Mouse (Mus musculus) megakaryocyte, adult 5-6 weeks (primary cell): ENCODE results near the gene Rhbdf2. TPM values are rescaled to one million over a fixed set of nuclear protein-coding genes. Genes with fewer than 3 reads are reported as not detected.
"Not testable (repeated sequence)": the region's sequence is repeated elsewhere in the genome, so short reads cannot be mapped to it uniquely, and the experiment has no call there.

Experiments used
- ATAC-seq: 2 replicates; pipeline ENCODE4 v1.8.0; 2016; ENCODE audit warnings: mild to moderate bottlenecking, inconsistent platforms; ENCODE audit not compliant: poor library complexity, severe bottlenecking
- total RNA-seq, 2 experiments: library from RNA; stranded (forward) in 1 of 2; stranded (reverse) in 1 of 2; fragments of 153-499, 151-499 nt in 1 of 2; fragments of 221-1000, 200-1000 nt in 1 of 2; gene quantifications; 2 replicates each; pipeline versions ENCODE4 v1.2.3 to v1.2.4; 2015 to 2017

Rhbdf2 gene
- total RNA-seq (2015), result 20.9 and 21.8 TPM in 2 replicates
- total RNA-seq (2017), result 16.2 TPM in 2 replicates

GRCm38 (mm10) chr11:116626299-116627071 is at the start of gene Rhbdf2:
Rhbdf2 (minus strand) TSS chr11:116627019.
- no peak for ATAC-seq

- no peak for ATAC-seq
Measured at GRCm38 (mm10) chr11:116676175-116676976, 49.6 kb upstream of the Rhbdf2 start.

- ATAC-seq, result not testable (repeated sequence)
Measured at GRCm38 (mm10) chr11:116675429-116675828, 48.6 kb upstream of the Rhbdf2 start.

- no peak for ATAC-seq
Measured at GRCm38 (mm10) chr11:116674616-116675379, 48.0 kb upstream of the Rhbdf2 start.

GRCm38 (mm10) chr11:116673410-116673809 is 46.6 kb upstream of the Rhbdf2 start:
- ATAC-seq, result no peak

- no peak for ATAC-seq
Measured at GRCm38 (mm10) chr11:116672595-116672994, 45.8 kb upstream of the Rhbdf2 start.

GRCm38 (mm10) chr11:116671845-116672434 is 45.1 kb upstream of the Rhbdf2 start:
- peak; percentile 32; the same call in 1 of the 2 replicates for ATAC-seq

- peak; percentile 93 for ATAC-seq
Measured at GRCm38 (mm10) chr11:116671112-116671844, 44.5 kb upstream of the Rhbdf2 start.

GRCm38 (mm10) chr11:116670386-116670785 is 43.6 kb upstream of the Rhbdf2 start:
- no peak for ATAC-seq

GRCm38 (mm10) chr11:116669787-116670365 is 43.1 kb upstream of the Rhbdf2 start:
- ATAC-seq, result no peak

GRCm38 (mm10) chr11:116669316-116669715 is 42.5 kb upstream of the Rhbdf2 start:
- ATAC-seq, result no peak

GRCm38 (mm10) chr11:116668839-116669238 is 42.0 kb upstream of the Rhbdf2 start:
- ATAC-seq, result no peak

GRCm38 (mm10) chr11:116668381-116668825 is 41.6 kb upstream of the Rhbdf2 start:
- no peak for ATAC-seq

- ATAC-seq, result no peak
Measured at GRCm38 (mm10) chr11:116667930-116668329, 41.1 kb upstream of the Rhbdf2 start.

- not testable (repeated sequence) for ATAC-seq
Measured at GRCm38 (mm10) chr11:116667012-116667411, 40.2 kb upstream of the Rhbdf2 start.

- ATAC-seq, result no peak
Measured at GRCm38 (mm10) chr11:116666566-116666965, 39.7 kb upstream of the Rhbdf2 start.

- ATAC-seq, result no peak
Measured at GRCm38 (mm10) chr11:116665289-116665688, 38.5 kb upstream of the Rhbdf2 start.

GRCm38 (mm10) chr11:116661948-116662377 is 35.1 kb upstream of the Rhbdf2 start:
- no peak for ATAC-seq

GRCm38 (mm10) chr11:116661291-116661947 is 34.6 kb upstream of the Rhbdf2 start:
- ATAC-seq, result no peak
